Comparison of ENCODE assay signal across 19 mouse cellular contexts in the genomic region with DNA sequence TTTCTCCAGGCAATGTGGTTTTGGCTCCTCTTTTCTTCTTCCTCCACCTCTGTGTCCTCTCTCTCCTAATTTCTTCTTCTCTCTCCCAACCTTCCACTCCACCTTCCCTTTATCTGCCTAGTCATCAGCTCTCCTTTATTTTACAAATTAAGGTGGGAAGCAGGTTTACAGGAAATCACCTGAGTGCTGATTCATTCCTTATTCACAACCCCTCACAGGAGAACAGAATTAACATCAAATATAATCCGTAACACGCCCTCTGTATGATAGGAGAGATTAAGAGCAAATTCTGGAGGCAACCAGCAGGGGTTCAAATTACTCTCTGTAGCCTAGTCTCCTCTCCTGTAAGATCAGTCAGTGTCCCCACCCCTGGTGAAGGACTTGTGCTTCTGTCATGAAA. TPM values are rescaled to one million over a fixed set of nuclear protein-coding genes. Genes with fewer than 3 reads are reported as not detected.
"Had no signal": no experiment of that assay in that cellular context is flagged by ENCODE, and none has a peak within 500 bp of the region (broad histone marks: within the 10 kb centered on the region; RNA-seq: fewer than 3 reads in every experiment).

No protein-coding gene starts in this region.

- H3K9ac ChIP-seq: limb, embryonic 12.5 days; liver, embryonic 13.5 days; liver, postnatal 0 days; lung, embryonic 15.5 days; midbrain, embryonic 13.5 days had no signal

- DNase-seq: kidney, adult 9 months; kidney, postnatal 4 days; liver; liver, embryonic 13.5 days; liver, postnatal 0 days; lung, postnatal 14 days; right cerebral cortex, postnatal 25 days; thymus, postnatal 4 days had no signal

- H3K36me3 ChIP-seq: limb, embryonic 12.5 days; liver, embryonic 13.5 days; lung, embryonic 15.5 days; midbrain, embryonic 13.5 days had no signal

- H3K27ac ChIP-seq: kidney, postnatal 0 days; limb, embryonic 12.5 days; liver, embryonic 13.5 days; lung, embryonic 15.5 days; midbrain, embryonic 13.5 days had no signal

- H3K4me3 ChIP-seq: limb, embryonic 12.5 days; liver, embryonic 13.5 days; lung, embryonic 15.5 days; midbrain, embryonic 13.5 days had no signal

- H3K9me3 ChIP-seq: limb, embryonic 12.5 days; liver, embryonic 13.5 days; lung, embryonic 15.5 days; midbrain, embryonic 13.5 days had no signal

- H3K4me1 ChIP-seq: liver, embryonic 13.5 days had no signal

RNA-seq across cellular contexts. Expression of a gene that starts 35.7 kb away (rescaled TPM):
- total RNA-seq: layer of hippocampus, postnatal 25 days; left cerebral cortex, postnatal 36 days; megakaryocyte progenitor cell, adult 5-6 weeks; midbrain, postnatal 0 days had no signal
- polyA plus RNA-seq: kidney, postnatal 0 days; limb, embryonic 12.5 days; liver, embryonic 13.5 days; liver, postnatal 0 days; lung, embryonic 15.5 days; midbrain, embryonic 13.5 days; midbrain, postnatal 0 days; neural tube, embryonic 14.5 days; small intestine, adult 2 months; stomach, embryonic 16.5 days had no signal

RNA-seq across cellular contexts. Expression of a gene that starts 47.6 kb away (rescaled TPM):
- total RNA-seq: layer of hippocampus, postnatal 25 days; left cerebral cortex, postnatal 36 days; megakaryocyte progenitor cell, adult 5-6 weeks; midbrain, postnatal 0 days had no signal
- polyA plus RNA-seq: kidney, postnatal 0 days; limb, embryonic 12.5 days; liver, embryonic 13.5 days; liver, postnatal 0 days; lung, embryonic 15.5 days; midbrain, embryonic 13.5 days; midbrain, postnatal 0 days; neural tube, embryonic 14.5 days; small intestine, adult 2 months; stomach, embryonic 16.5 days had no signal
